Mouse (Mus musculus) CD4-positive helper T cell, adult 2 months (primary cell): ENCODE data around the gene Trim24.
"Not testable (repeated sequence)": the region's sequence is repeated elsewhere in the genome, so short reads cannot be mapped to it uniquely, and the experiment has no call there.

ENCODE experiments used
- DNase-seq: peaks from one replicate; pipeline ENCODE4 v3.0.0-alpha.2; 2012; ENCODE audit warnings: low read depth, missing footprints, low spot score

Gene Trim24

GRCm38 (mm10) chr6:37870245-37871136 lies at the start of gene Trim24:
TSS of gene Trim24 (plus strand) at chr6:37870811.
- DNase-seq, result peak; percentile 99

- peak; percentile 80 for DNase-seq
Measured at GRCm38 (mm10) chr6:37821531-37822051, 49.0 kb upstream of the Trim24 start.

DNA sequence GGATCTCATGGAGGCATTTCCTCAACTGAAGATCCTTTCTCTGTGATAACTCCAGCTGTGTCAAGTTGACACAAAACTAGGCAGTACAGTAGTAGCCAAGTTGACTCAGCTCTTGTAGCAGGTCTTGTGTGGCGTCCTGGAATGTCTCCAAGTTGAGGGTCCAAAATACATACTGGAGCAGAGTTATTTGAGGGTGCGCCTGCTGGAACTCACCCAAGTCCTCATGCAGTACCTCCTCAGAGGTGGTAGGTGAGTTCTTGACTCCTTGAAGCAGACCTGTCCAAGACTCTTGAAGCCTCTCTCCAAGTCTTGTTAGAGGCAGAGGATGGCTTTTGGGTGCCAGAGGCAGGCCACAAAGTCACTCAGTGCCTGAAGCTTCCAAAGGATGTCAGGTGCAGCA lies 48.2 kb upstream of the Trim24 start:
- DNase-seq, result no peak

GRCm38 (mm10) chr6:37823731-37824130 lies 46.9 kb upstream of the Trim24 start:
- DNase-seq, result no peak

DNA sequence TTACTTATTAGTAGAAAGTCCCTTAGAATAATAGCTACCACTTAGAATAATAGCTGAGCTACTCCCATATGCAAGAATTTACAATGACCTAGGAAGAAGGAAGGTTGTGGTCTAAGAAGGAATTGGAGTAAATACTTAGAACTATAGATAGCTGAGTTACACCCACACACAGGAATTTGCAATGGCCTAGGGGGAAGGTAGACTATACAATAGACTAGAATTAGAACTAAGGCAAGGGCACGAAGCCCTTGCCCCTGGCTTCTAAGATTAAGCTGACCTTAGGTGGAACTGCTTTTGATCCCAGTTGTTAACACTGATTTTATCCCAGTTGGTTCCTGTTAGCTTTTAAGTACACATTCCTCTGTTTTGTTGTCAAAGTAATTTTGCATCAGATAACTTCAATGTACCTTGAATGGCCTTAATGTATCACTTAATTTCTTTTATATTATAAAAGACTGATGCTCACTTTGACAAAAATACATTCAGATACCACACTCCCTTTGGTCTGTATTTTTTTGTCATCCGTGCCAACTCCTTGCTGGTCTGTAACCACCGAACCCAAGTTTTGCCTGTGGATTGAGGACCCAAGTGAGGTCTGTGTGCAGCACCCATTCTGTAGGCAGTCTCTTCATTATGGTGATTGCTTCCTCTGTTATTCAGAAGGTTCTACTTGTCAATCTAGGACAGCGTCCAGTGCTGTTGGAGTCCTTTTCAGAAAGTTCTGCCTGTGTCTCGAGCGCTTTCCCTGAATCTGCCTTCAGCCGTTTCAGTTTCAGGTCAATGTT lies 45.1 kb upstream of the Trim24 start:
- DNase-seq, result not testable (repeated sequence)

GRCm38 (mm10) chr6:37828955-37829354 lies 41.7 kb upstream of the Trim24 start:
- DNase-seq, result no peak

- no peak for DNase-seq
Measured at GRCm38 (mm10) chr6:37829631-37830030, 41.0 kb upstream of the Trim24 start.

- no peak for DNase-seq
Measured at GRCm38 (mm10) chr6:37833691-37834090, 36.9 kb upstream of the Trim24 start.

DNA sequence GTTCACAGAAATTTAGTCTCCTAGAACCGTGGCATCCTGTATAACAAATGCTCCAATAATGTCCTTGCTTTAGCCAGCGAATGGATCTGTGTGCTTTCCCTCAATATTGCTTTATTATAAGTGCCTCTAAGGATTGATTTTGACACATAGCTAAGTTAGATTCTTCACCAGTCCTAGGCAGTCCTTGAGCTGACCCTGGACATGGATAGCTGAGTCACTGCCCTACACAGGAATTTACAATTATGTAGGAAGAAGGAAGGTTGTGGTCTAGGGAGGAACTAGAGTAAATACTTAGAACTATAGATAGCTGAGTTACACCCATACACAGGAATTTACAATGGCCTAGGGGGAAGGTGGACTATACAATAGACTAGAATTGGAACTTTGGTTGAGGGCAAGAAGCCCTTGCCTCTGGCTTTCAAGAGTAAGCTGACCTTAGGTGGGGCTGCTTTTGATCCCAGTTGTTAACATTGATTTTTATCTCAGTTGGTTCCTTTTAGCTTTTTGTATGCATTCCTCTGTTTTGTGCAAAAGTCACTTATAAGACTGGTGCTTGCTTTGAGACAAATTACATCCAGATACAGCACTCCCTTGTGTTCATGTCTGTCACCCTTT lies 33.6 kb upstream of the Trim24 start:
- DNase-seq, result not testable (repeated sequence)

- no peak for DNase-seq
Measured at GRCm38 (mm10) chr6:37842779-37843605, 27.6 kb upstream of the Trim24 start.

DNA sequence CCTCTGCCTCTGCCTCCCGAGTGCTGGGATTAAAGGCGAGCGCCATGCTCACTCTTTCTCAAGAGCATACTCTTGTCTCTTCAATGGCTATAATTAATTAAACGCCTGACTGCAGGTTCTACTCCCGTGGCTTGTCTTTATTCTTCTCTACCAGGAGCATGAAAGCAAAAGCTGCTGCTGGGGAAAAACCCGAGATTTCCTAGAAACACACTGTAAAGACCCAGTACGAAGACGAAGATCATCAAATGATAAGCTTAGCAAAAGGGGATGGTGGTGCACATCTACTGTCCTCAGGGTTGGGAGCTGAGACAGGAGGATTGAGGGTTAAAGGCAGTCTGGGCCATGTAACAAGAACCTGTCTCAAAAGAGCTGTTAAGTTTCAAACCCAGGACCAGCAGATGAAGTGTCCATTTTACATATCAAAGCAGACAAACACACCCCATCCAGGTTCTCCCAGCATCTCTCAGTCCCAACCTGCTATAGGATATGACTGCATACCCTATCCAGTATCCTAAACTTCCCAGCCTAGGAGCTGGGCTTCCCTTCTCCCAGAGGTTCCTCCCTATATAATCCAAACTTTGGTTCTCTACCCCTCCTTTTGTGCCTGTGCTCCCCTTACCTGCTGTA lies 26.9 kb upstream of the Trim24 start:
- DNase-seq, result no peak

DNA sequence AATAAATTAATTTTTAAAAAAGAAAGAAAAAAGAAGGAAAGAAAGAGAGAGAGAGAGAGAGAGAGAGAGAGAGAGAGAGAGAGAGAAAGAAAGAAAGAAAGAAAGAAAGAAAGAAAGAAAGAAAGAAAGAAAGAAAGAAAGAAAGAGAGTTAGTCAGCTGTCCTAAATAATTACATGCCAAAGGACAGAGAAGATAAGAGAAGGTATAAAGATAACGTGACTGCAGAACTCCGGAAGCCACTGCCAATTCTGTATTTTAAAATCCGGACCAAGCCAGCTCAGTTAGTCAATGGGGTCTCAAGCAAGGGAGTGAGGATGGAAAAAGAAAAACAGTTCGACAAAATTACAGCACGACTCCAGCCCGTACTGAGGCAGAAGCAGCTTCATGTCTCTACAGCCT lies 25.7 kb upstream of the Trim24 start:
- not testable (repeated sequence) for DNase-seq

- not testable (repeated sequence) for DNase-seq
Measured at GRCm38 (mm10) chr6:37847531-37847930, 23.1 kb upstream of the Trim24 start.

DNA sequence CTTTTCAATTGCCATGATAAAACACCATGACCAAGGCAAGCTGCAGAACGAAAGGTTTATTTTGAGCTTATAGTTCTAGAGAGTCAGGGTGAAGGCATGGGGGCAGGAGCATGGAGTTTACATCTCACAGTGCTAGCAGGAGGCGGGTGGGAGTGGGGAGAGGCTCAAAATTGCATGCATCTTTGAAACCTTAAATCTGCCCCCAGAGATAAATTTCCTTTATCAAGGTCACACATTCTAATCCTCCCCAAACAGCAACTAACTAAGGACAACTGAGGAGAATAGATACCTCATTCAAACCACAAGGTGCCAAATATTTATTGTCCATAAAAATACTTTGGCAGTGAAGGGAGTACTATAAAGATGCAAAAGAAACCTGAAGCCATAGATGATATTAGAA lies 19.3 kb upstream of the Trim24 start:
- DNase-seq, result no peak

DNA sequence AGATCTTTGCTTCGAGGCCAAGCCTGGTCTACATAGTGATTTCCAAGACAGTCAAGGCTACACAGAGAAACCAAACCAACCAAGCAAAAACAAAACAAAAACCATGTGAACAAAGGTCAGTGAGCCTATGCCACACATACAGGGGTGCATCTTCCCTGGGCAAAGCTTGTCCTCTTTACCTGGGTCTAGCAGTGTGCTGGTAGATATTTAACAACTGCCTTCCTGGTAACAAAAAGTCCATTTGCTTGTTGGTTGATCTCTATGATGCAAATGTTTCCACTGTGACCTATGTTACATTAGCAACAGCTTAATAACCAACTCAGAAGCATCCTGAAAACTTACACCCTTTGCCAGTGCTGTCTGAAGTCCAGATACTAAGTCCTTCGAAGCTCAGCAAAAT lies 17.3 kb upstream of the Trim24 start:
- no peak for DNase-seq

DNA sequence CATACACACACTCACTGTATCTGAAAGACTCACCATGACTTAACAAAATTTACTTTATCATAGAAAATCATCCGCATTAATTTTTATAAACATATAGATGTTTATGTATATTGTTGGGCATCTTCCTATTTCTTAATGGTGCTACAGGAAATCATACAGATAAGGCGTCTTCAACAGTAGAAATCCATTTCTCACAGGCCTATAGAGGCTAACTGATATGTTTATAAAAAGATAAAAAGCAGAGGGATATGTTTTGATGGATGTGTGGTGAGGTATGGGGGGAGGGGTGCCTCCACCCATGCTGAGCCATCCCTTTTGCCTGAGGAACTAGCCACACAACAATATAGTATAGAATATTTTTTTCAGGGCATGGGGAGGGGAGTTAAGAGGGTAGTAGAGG lies 15.2 kb upstream of the Trim24 start:
- DNase-seq, result no peak

- not testable (repeated sequence) for DNase-seq
Measured at GRCm38 (mm10) chr6:37856300-37856699, 14.3 kb upstream of the Trim24 start.

DNA sequence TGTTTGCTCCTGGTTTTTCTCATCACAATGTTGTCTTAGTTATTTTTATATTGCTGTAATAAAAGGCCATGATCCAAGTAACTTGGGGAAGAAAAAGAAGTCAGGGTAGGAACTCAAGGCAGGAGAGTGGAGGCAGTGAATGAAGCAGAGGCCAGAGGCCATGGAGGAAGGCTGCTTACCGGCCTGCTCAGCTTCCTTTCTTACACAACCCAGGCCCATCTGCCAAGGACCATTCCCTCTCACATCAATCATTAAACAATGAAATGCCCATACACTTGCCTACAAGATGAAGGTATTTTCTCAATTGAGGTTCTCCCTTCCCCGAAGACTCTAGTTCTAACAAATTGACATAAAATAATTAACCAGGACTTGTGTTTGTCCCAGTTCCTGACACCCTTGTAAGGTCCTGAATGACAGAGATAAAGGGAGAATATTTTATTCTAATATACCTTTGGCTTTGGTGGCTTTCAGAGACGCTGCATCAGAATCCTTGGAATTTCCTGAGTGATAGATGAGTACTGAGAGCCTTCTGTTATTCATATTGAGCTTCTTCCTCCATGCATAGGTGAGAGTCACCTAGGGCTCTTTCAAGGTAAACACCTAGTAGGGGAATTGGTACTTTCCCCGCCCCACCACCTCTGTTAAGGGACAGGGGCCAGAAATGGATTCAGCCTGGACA lies 13.3 kb upstream of the Trim24 start:
- no peak for DNase-seq

GRCm38 (mm10) chr6:37858126-37858525 lies 12.5 kb upstream of the Trim24 start:
- DNase-seq, result no peak

DNA sequence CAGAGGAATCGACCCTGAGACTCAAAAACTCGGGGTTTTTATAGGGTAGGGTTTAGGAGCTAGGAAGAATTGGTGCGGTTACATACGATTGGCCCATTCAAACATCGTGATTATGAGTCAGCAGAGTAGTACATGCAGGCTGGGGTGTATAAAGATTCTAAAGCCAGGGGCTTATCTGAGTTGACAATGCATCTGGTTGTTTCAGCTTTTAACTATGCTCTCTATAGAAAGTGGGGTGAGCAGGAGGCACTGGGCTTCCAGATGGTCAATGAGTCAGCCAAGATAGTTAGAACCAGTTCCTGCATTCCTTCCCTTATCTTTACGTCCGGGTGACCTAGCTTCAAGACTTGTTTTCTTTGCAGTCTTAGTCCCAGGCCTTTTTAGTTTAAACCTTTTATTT lies 7.7 kb upstream of the Trim24 start:
- DNase-seq, result no peak
